Mouse (Mus musculus) erythroblast, adult 5-6 weeks (primary cell): Measurements from ENCODE around the gene Park7. TPM values are rescaled to one million over a fixed set of nuclear protein-coding genes. Genes with fewer than 3 reads are reported as not detected.
"Not testable (repeated sequence)": the region's sequence is repeated elsewhere in the genome, so short reads cannot be mapped to it uniquely, and the experiment has no call there.

Experiments
- ATAC-seq: replicated peaks from 2 replicates; pipeline ENCODE4 v1.8.0; 2016; ENCODE audit warnings: moderate number of reproducible peaks, mild to moderate bottlenecking, moderate TSS enrichment, inconsistent platforms; ENCODE audit not compliant: poor library complexity, low FRiP score, severe bottlenecking
- total RNA-seq, 2 experiments: library from RNA; stranded (forward) in 1 of 2; stranded (reverse) in 1 of 2; fragments of 150-400 nt in 1 of 2; fragments of 200-764, 138-1000 nt in 1 of 2; gene quantifications; 2 replicates each; pipeline versions ENCODE4 v1.2.3 to v1.2.4; 2015 to 2017; ENCODE audit warnings: low replicate concordance in 2 of 2

The Park7 gene
- total RNA-seq, 2 experiments from 2014 or later, result 54.8 to 63.8 TPM

DNA sequence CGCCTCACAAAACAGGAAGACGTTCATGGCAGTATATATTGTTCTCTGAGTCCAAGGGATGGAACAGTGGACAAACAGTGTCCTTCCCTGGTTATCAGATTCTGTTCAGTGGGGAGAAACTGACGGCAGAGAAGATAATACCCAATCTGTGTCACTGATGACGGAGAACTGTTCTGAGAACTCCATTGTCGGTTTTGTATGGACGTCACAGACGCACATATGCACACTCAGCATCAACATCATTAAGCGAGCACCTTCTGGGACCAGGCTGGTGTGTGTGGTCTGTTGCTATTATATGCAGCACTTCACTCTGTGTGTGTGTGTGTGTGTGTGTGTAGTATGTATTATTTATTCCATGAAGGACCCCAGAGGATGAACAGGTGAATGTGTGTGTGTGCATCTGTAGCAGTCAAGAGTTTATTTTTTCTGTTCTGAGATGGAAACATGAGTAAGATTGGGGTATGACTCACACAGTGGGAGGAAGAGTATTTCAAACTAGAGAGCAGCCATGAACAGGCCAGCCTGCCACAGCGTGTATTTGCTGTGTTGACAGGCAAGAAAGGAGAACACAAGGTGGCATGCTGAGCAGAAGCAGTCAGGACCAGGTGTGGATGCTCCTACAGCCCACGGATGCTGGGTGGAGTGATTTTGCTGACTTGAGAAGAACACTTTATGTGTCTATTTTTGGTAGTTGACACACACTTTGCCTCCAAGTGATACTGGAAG is 1.1 kb upstream of the Park7 start:
- ATAC-seq, result no peak

DNA sequence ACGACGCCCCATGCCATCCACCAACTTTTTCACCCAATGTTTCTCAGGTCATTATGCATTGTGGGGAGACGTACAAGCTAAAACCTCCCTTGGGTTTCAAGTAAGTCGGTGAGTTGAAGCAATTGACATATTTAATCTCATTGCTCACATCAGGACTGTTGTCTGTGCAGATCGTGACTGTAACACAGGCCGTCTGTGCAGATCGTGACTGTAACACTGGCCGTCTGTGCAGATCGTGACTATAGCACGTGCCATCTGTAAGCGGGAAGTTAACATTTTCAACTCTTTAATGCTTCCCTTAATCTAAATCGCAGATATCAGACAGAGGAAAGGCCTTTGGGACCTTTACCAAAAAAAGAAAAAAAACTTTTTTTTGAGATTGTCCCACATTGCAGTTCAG is 494 bp downstream of the Park7 start:
- ATAC-seq, result no peak

DNA sequence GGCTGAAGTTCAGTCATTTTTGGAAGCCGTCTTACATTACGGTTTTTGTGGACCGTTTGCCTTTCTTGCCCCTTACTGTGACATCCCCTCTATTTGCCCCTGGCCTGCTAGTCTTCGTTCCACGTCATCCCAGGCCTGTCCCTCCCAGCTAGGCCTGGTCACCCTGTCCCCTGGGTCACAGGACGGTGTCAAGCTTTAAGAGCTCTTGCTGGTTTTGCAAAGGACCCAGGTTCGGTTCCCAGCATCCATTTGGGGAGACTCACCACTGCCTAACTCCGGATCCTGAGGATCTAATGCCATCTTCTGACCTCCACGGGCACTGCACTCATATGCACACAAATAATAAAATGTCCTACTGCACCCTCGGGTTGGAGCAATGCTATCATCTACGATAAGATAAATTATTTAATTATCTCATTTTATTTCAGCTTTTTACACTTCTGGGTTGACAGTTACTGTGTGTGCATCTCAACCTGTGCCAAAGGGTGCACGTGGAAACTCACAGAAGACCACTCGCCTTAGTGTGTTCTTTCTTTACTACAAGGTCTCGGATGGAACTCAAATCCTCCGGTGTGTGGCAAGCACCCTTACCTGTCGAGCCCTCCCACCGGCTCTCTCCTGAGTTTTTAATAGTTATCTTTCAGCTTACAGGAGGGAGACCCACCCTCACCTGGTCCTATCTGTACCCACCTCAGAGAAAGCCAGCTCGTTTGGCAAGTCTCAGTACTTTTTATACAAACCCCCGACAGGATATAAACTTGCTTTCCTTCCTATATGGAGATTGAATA is 3.9 kb downstream of the Park7 start:
- no peak for ATAC-seq

DNA sequence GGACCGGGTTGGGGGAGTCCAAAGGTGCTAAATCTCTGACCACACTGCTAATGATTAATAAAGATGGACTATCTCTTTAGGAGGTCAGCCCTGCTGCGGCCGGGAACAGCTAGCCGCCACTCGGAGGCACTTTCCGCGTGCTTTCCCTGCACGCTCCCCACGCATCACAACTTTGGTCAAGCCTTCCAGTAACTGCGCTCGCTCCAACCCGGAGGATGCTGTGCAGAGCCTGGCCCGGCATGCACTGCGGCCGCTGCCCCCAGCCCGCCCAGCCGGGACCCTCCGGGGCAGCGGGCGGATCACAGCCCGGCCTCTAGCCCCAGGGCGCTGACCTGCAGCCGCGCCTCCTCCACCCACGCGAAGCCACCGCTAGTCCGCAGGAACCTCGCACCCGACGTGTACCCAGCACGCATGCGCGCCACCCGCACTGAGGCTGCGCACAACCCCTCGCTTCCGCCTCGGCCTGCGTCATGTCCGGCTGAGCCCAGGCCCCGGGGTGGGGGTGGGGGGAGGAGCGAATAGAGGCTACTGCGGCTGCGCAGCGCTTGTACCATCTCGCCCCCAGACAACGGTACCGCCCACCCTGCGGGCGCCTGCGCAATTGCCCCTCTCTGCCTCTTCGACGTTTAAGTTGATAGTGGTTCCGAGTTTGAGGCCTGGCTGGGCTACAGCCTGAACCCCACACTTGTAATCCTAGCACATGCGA is 4.6 kb downstream of the Park7 start:
- peak; percentile 87 for ATAC-seq

DNA sequence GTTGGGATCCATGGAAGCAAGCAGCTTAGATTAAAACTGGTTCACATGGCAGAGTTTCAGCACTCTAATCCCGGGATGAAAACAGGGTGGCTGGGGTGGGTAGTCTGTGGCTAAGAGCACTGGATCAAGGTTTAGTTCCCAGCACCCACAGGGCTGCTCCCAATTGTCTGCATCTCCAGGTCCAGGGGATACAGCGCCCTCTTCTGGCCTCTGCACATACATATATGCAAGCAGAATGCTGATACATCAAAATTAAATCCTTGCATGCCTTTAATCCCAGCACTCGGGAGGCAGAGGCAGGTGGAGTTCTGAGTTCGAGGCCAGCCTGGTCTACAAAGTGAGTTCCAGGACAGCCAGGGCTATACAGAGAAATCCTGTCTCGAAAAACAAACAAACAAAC is 5.7 kb downstream of the Park7 start:
- ATAC-seq, result not testable (repeated sequence)

GRCm38 (mm10) chr4:150907099-150907498 is 7.1 kb downstream of the Park7 start:
- no peak for ATAC-seq

GRCm38 (mm10) chr4:150903091-150903742 is 11.0 kb downstream of the Park7 start:
- no peak for ATAC-seq

GRCm38 (mm10) chr4:150902062-150902461 is 12.2 kb downstream of the Park7 start:
- peak; percentile 18; the same call in 1 of the 2 replicates for ATAC-seq

- ATAC-seq, result peak; percentile 69
Observed at GRCm38 (mm10) chr4:150901651-150902050, 12.6 kb downstream of the Park7 start.

DNA sequence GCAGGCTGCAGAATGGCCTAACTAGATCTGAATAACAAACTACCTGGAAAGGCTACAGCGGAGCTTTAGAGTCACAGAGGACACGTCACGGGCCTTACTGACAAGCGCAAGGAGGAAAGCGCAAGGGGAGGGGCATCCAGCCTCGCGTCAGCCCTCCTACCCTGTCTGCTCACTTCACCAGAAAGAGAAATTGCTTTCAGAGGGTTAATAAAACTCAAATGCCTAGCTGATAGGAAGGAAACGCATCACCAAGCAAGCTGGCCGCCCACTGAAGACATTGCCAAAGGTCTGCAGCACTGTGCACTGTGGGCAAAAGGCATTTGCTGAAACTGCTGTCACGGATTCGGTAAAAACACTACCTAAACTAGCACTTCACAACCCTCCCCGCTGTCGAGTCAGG is 13.8 kb downstream of the Park7 start:
- no peak for ATAC-seq

GRCm38 (mm10) chr4:150898716-150899365 is 15.4 kb downstream of the Park7 start:
- ATAC-seq, result peak; percentile 77

DNA sequence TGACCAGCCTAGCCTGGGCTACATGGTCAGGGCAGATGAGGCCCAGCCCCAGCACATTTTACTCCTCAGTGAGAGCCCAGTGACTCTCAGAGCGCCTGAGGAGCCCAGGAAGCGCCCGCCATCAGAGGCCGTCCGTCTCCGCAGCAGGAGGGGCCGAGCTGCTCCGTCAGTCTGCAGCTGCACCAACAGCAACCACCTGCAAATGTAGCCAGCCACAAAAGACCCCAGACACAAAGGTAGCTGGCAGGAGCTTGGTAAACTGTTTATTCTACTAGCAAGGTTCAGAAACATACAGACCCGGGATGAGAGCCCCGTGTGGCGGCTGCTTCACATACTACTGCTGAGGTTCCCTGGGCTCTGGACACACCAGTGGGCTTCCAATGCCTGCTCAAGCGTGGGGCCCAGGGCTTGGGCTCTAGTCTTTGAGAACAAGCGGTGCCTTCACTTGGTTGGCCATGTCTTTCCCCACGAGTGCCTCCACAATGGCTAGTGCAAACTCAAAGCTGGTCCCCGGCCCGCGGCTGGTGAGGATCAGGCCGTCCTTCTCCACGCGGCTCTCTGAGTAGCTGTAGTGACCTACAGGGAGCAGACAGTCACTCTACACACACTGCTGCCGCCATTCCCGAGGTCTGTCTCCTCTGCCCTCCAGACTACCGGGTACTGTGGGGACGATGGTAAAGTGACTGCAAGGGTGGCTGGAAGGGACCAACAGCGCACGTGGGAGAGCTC is 17.2 kb downstream of the Park7 start:
- ATAC-seq, result no peak

DNA sequence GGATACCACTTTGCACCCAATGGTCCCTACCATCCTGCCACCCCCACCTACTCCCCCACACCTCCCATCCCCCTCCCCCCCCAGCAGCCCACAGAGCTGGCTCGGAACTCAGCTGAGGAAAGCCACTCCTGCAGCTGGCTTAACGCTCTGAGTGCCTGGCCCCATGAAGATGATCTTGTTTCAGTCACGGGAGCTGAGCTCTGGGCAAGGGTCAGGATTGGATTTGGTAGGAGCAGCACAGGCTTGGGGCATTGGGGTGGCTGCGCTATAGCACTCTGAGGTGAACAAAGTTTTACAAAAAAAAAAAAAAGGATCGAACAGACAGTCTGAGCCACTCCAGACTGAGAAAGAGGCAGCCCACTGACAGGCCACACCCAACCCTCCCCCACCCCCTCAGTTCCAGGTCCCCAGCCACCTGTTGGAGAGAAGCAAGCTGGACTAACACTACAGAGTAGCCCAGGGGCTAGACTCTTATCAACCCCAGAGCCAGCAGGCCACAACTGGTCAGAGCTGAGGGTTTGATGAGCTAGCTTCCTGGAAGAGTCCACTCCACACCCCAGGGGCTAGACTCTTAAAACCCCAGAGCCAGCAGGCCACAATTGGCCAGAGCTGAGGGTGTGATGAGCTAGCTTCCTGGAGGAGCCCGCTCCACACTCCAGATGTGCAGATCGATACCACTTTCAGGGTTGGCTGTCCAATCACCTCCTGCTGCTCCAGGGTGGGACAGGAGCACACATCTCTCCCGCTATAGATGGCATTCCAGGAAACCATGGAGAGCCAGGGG is 19.3 kb downstream of the Park7 start:
- ATAC-seq, result no peak

GRCm38 (mm10) chr4:150891308-150891707 is 22.9 kb downstream of the Park7 start:
- no peak for ATAC-seq

DNA sequence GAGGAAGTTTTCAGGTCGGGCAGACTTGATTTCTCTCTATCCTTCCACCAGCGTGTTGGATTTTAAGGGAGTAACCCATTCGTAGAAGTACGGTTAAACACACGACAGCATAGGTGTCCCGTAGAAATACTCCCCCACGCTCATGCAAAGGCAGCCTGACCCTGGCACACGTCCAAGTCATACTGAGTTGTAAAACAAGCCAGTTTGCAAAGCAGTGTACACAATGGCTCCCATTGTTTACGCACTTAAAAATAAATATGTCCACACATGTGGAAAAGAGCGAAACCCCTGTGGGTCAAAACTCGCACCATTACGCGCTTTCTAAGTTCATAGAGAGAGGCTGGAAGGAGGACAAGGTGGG is 24.3 kb downstream of the Park7 start:
- no peak for ATAC-seq

DNA sequence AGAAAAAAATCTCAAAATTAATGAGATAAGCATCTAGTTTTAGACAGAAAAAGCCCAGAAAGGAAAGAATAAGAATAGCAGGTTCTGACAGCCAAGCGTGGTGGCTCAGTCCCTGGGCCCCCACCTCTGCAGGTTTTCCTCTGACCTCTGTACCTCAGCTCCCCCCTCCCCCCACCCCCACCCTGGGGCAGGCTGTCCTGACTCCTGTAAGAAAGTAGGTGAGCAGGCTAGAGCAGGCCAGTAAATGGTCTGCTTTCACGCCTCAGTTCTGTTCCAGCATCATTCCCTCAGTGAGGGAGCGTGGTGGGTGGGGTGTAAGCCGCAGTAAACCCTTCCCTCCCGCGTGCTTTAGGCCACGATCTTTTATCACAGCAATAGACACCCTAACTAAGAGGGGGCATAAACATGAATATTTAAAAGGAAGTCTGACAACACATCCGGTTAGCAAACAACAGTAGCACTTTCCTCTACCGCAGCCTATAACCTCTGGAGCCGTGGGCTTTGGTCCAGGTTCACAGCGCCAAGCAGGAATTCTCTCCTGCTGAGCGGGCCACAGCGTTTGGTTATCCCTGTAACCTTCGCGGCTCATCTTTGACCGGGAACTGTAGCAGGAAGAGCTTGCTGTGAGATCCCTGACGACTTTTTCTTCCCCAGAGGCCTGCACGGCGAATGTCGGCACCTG is 24.8 kb downstream of the Park7 start:
- no peak for ATAC-seq

DNA sequence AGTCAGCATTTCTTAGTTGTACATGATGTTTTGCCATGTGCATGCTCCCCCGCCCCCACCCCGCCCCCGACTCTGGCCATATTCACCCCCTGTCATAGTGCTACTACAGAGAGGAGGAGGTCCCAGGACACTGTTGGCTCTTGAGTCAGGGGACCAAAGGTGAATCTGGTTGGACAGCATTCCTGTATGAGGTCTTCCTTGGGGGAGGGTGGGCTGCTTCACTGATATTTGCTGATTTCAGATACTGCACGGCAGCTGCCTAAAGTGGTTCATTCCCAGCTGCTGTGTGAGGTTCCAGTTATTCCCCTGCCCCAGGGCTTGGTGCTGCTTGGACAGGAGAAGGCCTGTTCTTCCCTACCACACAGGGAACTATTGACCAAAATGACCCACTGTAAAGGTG is 25.7 kb downstream of the Park7 start:
- ATAC-seq, result no peak

GRCm38 (mm10) chr4:150887903-150888302 is 26.3 kb downstream of the Park7 start:
- no peak for ATAC-seq
